Mouse (Mus musculus) left cerebral cortex, adult 11 months (tissue): ENCODE results near the gene Utp3.
"Not testable (repeated sequence)": the region's sequence is repeated elsewhere in the genome, so short reads cannot be mapped to it uniquely, and the experiment has no call there.

Experiments used
- DNase-seq: peaks from one replicate; pipeline ENCODE4 v3.0.0; 2022; ENCODE audit warnings: low spot score

Utp3 gene

GRCm38 (mm10) chr5:88554086-88554886, at the start of gene Utp3:
Gene Utp3 (plus strand): TSS chr5:88554462.
- peak; percentile 86 for DNase-seq

GRCm38 (mm10) chr5:88508555-88508954, 45.7 kb upstream of the Utp3 start:
- DNase-seq, result no peak

- DNase-seq, result no peak
Measured at GRCm38 (mm10) chr5:88508990-88509389, 45.3 kb upstream of the Utp3 start.

GRCm38 (mm10) chr5:88519232-88519631, 35.0 kb upstream of the Utp3 start:
- no peak for DNase-seq

- DNase-seq, result no peak
Measured at GRCm38 (mm10) chr5:88527657-88528056, 26.6 kb upstream of the Utp3 start, which contains the start of gene Jchain. Gene Jchain (minus strand): TSS chr5:88527891.

GRCm38 (mm10) chr5:88530908-88531307, 23.4 kb upstream of the Utp3 start:
- no peak for DNase-seq

- no peak for DNase-seq
Measured at GRCm38 (mm10) chr5:88534697-88535096, 19.6 kb upstream of the Utp3 start.

GRCm38 (mm10) chr5:88540845-88541244, 13.4 kb upstream of the Utp3 start:
- DNase-seq, result no peak

GRCm38 (mm10) chr5:88542651-88543282, 11.5 kb upstream of the Utp3 start:
- no peak for DNase-seq

- DNase-seq, result not testable (repeated sequence)
Measured at GRCm38 (mm10) chr5:88544411-88544810, 9.9 kb upstream of the Utp3 start.

- no peak for DNase-seq
Measured at GRCm38 (mm10) chr5:88545536-88545935, 8.7 kb upstream of the Utp3 start.

GRCm38 (mm10) chr5:88553271-88554085, 784 bp upstream of the Utp3 start:
- DNase-seq, result no peak

- DNase-seq, result no peak
Measured at GRCm38 (mm10) chr5:88558991-88559390, 4.7 kb downstream of the Utp3 start.

- DNase-seq, result no peak
Measured at GRCm38 (mm10) chr5:88561080-88561814, 7.0 kb downstream of the Utp3 start.

GRCm38 (mm10) chr5:88562863-88563780, 8.9 kb downstream of the Utp3 start:
- DNase-seq, result no peak

- DNase-seq, result peak; percentile 66
Measured at GRCm38 (mm10) chr5:88564501-88565147, 10.4 kb downstream of the Utp3 start, which contains the start of gene Rufy3. Gene Rufy3 (plus strand): TSS chr5:88565040.

GRCm38 (mm10) chr5:88565148-88566033, 11.1 kb downstream of the Utp3 start:
- DNase-seq, result no peak

GRCm38 (mm10) chr5:88566034-88566841, 12.0 kb downstream of the Utp3 start:
- no peak for DNase-seq
